In genomic region chr6:88980112-88980511, GRCm38 (mm10) we compare ENCODE assay signal across 9 mouse cellular contexts.
DNase-seq lines count a peak whose midpoint lies in the region; ATAC-seq and TF ChIP-seq lines count a peak whose summit lies in the region.
"Had no signal": no experiment of that assay in that cellular context is flagged by ENCODE, and none has a peak within 500 bp of the region (broad histone marks: within the 10 kb centered on the region; RNA-seq: fewer than 3 reads in every experiment).

No protein-coding gene starts in this region.

- peak; percentile 42 for DNase-seq in ovary, postnatal 36 days (ENCODE audit: low spot score)
- DNase-seq in ovary, postnatal 10 days (ENCODE audit: low spot score), result no peak
- peak; percentile 72 for DNase-seq in brain, embryonic 18.5 days (ENCODE audit: low read depth, low spot score)
- DNase-seq in left cerebral cortex, postnatal 25 days (ENCODE audit: low spot score in 2 of 2), result peak; percentile 66 to 72
- peak; percentile 95 for DNase-seq in midbrain, embryonic 14.5 days
- DNase-seq in stomach, postnatal 0 days (ENCODE audit: low spot score), result peak; percentile 38

- no peak overlapping the region for H3K4me3 ChIP-seq in forebrain, embryonic 16.5 days (replicated peaks; ENCODE audit: low read length)
- H3K4me3 ChIP-seq in hindbrain, embryonic 15.5 days, result no peak overlapping the region
- H3K4me3 ChIP-seq in midbrain, embryonic 14.5 days (replicated peaks; ENCODE audit: low read depth, low read length), result no peak overlapping the region
- H3K4me3 ChIP-seq in stomach, postnatal 0 days (ENCODE audit: low read depth, low read length), result no peak overlapping the region
- H3K4me3 ChIP-seq: megakaryocyte, embryonic 14.5 days had no signal

- H3K36me3 ChIP-seq in forebrain, embryonic 16.5 days (ENCODE audit: control insufficient read depth, insufficient read depth), result no peaks in the 10 kb centered on the region
- H3K36me3 ChIP-seq in hindbrain, embryonic 15.5 days, result no peaks in the 10 kb centered on the region
- no peaks in the 10 kb centered on the region for H3K36me3 ChIP-seq in midbrain, embryonic 14.5 days (ENCODE audit: control insufficient read depth, insufficient read depth, low read length)
- no peaks in the 10 kb centered on the region for H3K36me3 ChIP-seq in stomach, postnatal 0 days (ENCODE audit: control insufficient read depth, insufficient read depth, low read length)

- H3K9ac ChIP-seq in forebrain, embryonic 16.5 days (replicated peaks; ENCODE audit: low read depth, low read length), result peak overlapping the region; percentile 23; the same call in 1 of the 2 replicates
- H3K9ac ChIP-seq in hindbrain, embryonic 15.5 days, result no peak overlapping the region
- no peak overlapping the region; the same call in 1 of the 2 replicates for H3K9ac ChIP-seq in midbrain, embryonic 14.5 days (replicated peaks; ENCODE audit: low read length)
- no peak overlapping the region for H3K9ac ChIP-seq in stomach, postnatal 0 days (ENCODE audit: low read length)

- H3K4me1 ChIP-seq in forebrain, embryonic 16.5 days (replicated peaks; ENCODE audit: control insufficient read depth, insufficient read depth, low read length), result peaks cover 36% of the 10 kb centered on the region
- H3K4me1 ChIP-seq in hindbrain, embryonic 15.5 days (replicated peaks), result peaks cover 65% of the 10 kb centered on the region
- H3K4me1 ChIP-seq in midbrain, embryonic 14.5 days (ENCODE audit: control insufficient read depth, insufficient read depth, low read length), result peaks cover 68% of the 10 kb centered on the region
- H3K4me1 ChIP-seq in stomach, postnatal 0 days (replicated peaks; ENCODE audit: control insufficient read depth, insufficient read depth), result no peaks in the 10 kb centered on the region

- intact Hi-C loops in left cerebral cortex, postnatal 25 days (cut with DNase I), result loop anchor here (2.0 to 5.0 kb wide), 3 partner anchors 382 to 652 kb away; partner anchors contain the start of gene Plxna1

- peak; percentile 81 for TF ChIP-seq CTCF in stomach, postnatal 0 days (IDR thresholded peaks at IDR 0.05; ENCODE audit: low read depth)

- no peaks in the 10 kb centered on the region for H3K9me3 ChIP-seq in forebrain, embryonic 16.5 days (ENCODE audit: control insufficient read depth, low read length)
- no peaks in the 10 kb centered on the region for H3K9me3 ChIP-seq in hindbrain, embryonic 15.5 days
- H3K9me3 ChIP-seq in midbrain, embryonic 14.5 days (ENCODE audit: control insufficient read depth, low read length), result no peaks in the 10 kb centered on the region
- H3K9me3 ChIP-seq in stomach, postnatal 0 days (ENCODE audit: control insufficient read depth, low read length), result no peaks in the 10 kb centered on the region
- H3K9me3 ChIP-seq: megakaryocyte, embryonic 14.5 days had no signal

- H3K4me2 ChIP-seq in forebrain, embryonic 16.5 days (ENCODE audit: low read length), result no peak overlapping the region
- no peak overlapping the region for H3K4me2 ChIP-seq in hindbrain, embryonic 15.5 days
- H3K4me2 ChIP-seq in midbrain, embryonic 14.5 days (ENCODE audit: low read length), result no peak overlapping the region
- no peak overlapping the region for H3K4me2 ChIP-seq in stomach, postnatal 0 days (replicated peaks; ENCODE audit: low read depth)

- peaks cover 11% of the 10 kb centered on the region for H3K27me3 ChIP-seq in forebrain, embryonic 16.5 days (replicated peaks; ENCODE audit: control insufficient read depth, insufficient read depth, low read length)
- no peaks in the 10 kb centered on the region; the same call in 1 of the 2 replicates for H3K27me3 ChIP-seq in hindbrain, embryonic 15.5 days
- H3K27me3 ChIP-seq in midbrain, embryonic 14.5 days (ENCODE audit: control insufficient read depth, insufficient read depth, low read length), result no peaks in the 10 kb centered on the region
- no peaks in the 10 kb centered on the region for H3K27me3 ChIP-seq in stomach, postnatal 0 days (ENCODE audit: control insufficient read depth, insufficient read depth, low read length)

- no peak overlapping the region for H3K27ac ChIP-seq in forebrain, embryonic 16.5 days (ENCODE audit: low read length)
- peak overlapping the region; percentile 58 for H3K27ac ChIP-seq in hindbrain, embryonic 15.5 days (replicated peaks)
- H3K27ac ChIP-seq in midbrain, embryonic 14.5 days (replicated peaks; ENCODE audit: low read depth, low read length), result peak overlapping the region; percentile 88
- no peak overlapping the region for H3K27ac ChIP-seq in stomach, postnatal 0 days (replicated peaks)

- peak; percentile 88 for ATAC-seq in forebrain, embryonic 16.5 days
- peak; percentile 88 for ATAC-seq in hindbrain, embryonic 15.5 days (ENCODE audit: low FRiP score, low read depth)
- ATAC-seq in midbrain, embryonic 14.5 days (ENCODE audit: low FRiP score, low TSS enrichment), result peak; percentile 85
- 0 out of 2 replicates have a peak, but pooled peaks have one; percentile 34 for ATAC-seq in stomach, postnatal 0 days (ENCODE audit: low FRiP score, low TSS enrichment)

- 0% methylated on average over 8 of the region's 8 CpGs for WGBS in forebrain, embryonic 16.5 days
- WGBS in hindbrain, embryonic 15.5 days, result 2% methylated on average over 8 of the region's 8 CpGs
- 0% methylated on average over 8 of the region's 8 CpGs for WGBS in midbrain, embryonic 14.5 days
- 1% methylated on average over 8 of the region's 8 CpGs for WGBS in stomach, postnatal 0 days

- no peak for TF ChIP-seq EP300 in stomach, postnatal 0 days (optimal IDR thresholded peaks at IDR 0.05)

Comparison
In these comparisons a context has a peak if more than half of its experiments do, and no peak if none do; other contexts are left out.
1. ATAC-seq: peak in every context shown above with its lines; median percentile 88 in forebrain, embryonic 16.5 days; 88 in hindbrain, embryonic 15.5 days; 85 in midbrain, embryonic 14.5 days; 34 in stomach, postnatal 0 days.
2. H3K27ac ChIP-seq: peak in hindbrain, embryonic 15.5 days (single experiment) and midbrain, embryonic 14.5 days (single experiment); none in forebrain, embryonic 16.5 days (single experiment) and stomach, postnatal 0 days (single experiment).